17 mouse cellular contexts compared by ENCODE assay signal in the genomic region with DNA sequence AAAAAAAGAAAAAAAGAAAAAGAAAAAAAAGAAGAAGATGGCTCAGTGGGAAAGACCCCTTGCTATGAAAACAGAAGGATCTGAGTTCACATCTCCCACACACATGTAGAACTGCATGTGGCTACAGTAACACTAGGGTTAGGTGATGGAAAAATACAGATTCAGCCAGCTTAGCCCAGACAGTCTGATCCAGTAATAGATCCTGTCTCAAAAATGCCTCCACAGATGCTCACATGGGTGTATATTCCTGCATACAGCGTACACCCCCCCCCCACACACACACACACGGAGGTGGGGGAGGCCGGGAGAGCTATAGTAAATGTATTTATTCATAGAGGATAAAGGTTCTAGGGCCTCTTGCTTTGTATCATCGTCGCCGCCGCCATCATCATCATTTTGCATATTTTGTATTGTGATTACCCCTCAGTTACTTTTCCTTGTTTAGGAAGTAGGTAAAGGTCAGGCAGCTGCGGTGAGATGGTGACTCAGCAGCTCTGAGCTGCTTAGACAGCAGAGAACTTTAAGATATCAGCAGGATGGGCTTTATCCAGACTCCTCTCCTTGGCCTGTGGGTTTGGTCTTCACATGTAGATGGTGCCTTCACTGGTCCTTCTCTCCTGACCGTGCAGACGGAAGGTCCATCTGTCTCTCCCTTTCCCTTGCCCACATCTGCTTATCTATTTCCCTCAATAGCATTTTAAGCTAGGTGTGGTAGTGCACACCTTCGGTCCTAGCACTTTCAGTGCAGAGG. TPM values are rescaled to one million over a fixed set of nuclear protein-coding genes. Genes with fewer than 3 reads are reported as not detected.
DNase-seq lines count a peak whose midpoint lies in the region; ATAC-seq and TF ChIP-seq lines count a peak whose summit lies in the region.
"Had no signal": no experiment of that assay in that cellular context is flagged by ENCODE, and none has a peak within 500 bp of the region (broad histone marks: within the 10 kb centered on the region; RNA-seq: fewer than 3 reads in every experiment).

No protein-coding gene starts in this region.

- H3ac ChIP-seq in myocyte (ENCODE audit: control insufficient read depth, insufficient read length), result no peak overlapping the region

- no peak for TF ChIP-seq POLR2A in myocyte (IDR thresholded peaks at IDR 0.05; ENCODE audit: insufficient read length, low read depth)

- intact Hi-C loops in left cerebral cortex, adult 2 months (cut with DNase I), result loop anchor here (5.0 kb wide), 1 partner anchor 42 kb away; no protein-coding TSS in a partner anchor

- ATAC-seq in cerebellum, adult (ENCODE audit: insufficient number of reproducible peaks, low FRiP score, low TSS enrichment), result no peak
- ATAC-seq: forebrain, embryonic 13.5 days; intestine, embryonic 15.5 days; midbrain, embryonic 13.5 days had no signal

- no peak overlapping the region for H3K4me3 ChIP-seq in left cerebral cortex, adult 2 months
- no peak overlapping the region for H3K4me3 ChIP-seq in myocyte
- H3K4me3 ChIP-seq: forebrain, embryonic 13.5 days; intestine, embryonic 15.5 days; lung, embryonic 15.5 days; midbrain, embryonic 13.5 days; neural tube, embryonic 12.5 days; stomach, embryonic 15.5 days had no signal

- H3K36me3 ChIP-seq in myocyte (ENCODE audit: control insufficient read depth, insufficient read depth), result no peaks in the 10 kb centered on the region
- H3K36me3 ChIP-seq: intestine, embryonic 15.5 days; lung, embryonic 15.5 days had no signal

- H3K79me2 ChIP-seq in myocyte (ENCODE audit: control insufficient read depth, insufficient read depth), result peaks cover 68% of the 10 kb centered on the region

- peak overlapping the region; percentile 46 for H3K4me2 ChIP-seq in myocyte (ENCODE audit: low read depth)
- H3K4me2 ChIP-seq: forebrain, embryonic 13.5 days; intestine, embryonic 15.5 days; lung, embryonic 15.5 days; midbrain, embryonic 13.5 days; neural tube, embryonic 12.5 days; stomach, embryonic 15.5 days had no signal

- no peak for DNase-seq in left cerebral cortex, adult 2 months (ENCODE audit: extremely low spot score in 1 of 2, low spot score in 2 of 2)
- DNase-seq in left cerebral cortex, adult 11 months (ENCODE audit: low spot score), result no peak
- peak; percentile 91 for DNase-seq in MEL-GATA-1-ER (ENCODE audit: extremely low read depth, low read depth)
- peak; percentile 86 for DNase-seq in liver
- DNase-seq in thymus, postnatal 14 days, result no peak
- DNase-seq: cerebellum, adult 11 months; gastrocnemius, postnatal 25 days; heart, postnatal 36 days had no signal

- H3K27me3 ChIP-seq in myocyte (ENCODE audit: control insufficient read depth, insufficient read depth, insufficient read length), result no peaks in the 10 kb centered on the region
- H3K27me3 ChIP-seq: forebrain, embryonic 13.5 days; intestine, embryonic 15.5 days; lung, embryonic 15.5 days; midbrain, embryonic 13.5 days; neural tube, embryonic 12.5 days; stomach, embryonic 15.5 days had no signal

- TF ChIP-seq CTCF in left cerebral cortex, adult 2 months (IDR thresholded peaks at IDR 0.05), result no peak

- peak overlapping the region; percentile 37; the same call in 1 of the 2 replicates for H3K27ac ChIP-seq in left cerebral cortex, adult 2 months
- H3K27ac ChIP-seq: forebrain, embryonic 13.5 days; intestine, embryonic 15.5 days; lung, embryonic 15.5 days; midbrain, embryonic 13.5 days; neural tube, embryonic 12.5 days; stomach, embryonic 15.5 days had no signal

TF ChIP-seq in myocyte, 11 proteins besides CTCF, POLR2A, EP300 and RAD21:
- no peak for TF ChIP-seq SRF (IDR thresholded peaks at IDR 0.05; ENCODE audit: control insufficient read depth, insufficient read length, low read depth)
- no peak for TF ChIP-seq MAX (IDR thresholded peaks at IDR 0.05; ENCODE audit: low read depth)
- TF ChIP-seq TCF3 (IDR thresholded peaks at IDR 0.05; ENCODE audit: insufficient read length, low read depth), result no peak

RNA-seq across cellular contexts. Expression of a gene that starts 29.2 kb away (rescaled TPM):
- not detected for total RNA-seq in left cerebral cortex, adult 2 months (2021)
- polyA plus RNA-seq in myocyte (2012; fragmentation: generic; extraction: Trizol), result 4.4 TPM
- total RNA-seq: gastrocnemius, postnatal 25 days; heart, postnatal 36 days; left cerebral cortex, postnatal 25 days had no signal

RNA-seq across cellular contexts. Expression of a gene that starts 50.3 kb away (rescaled TPM):
- 1 to 10 TPM; 6.5 to 7.2 TPM for total RNA-seq in left cerebral cortex, adult 2 months (2021)
- polyA plus RNA-seq in myocyte (2012; fragmentation: generic; extraction: Trizol), result 82.1 TPM

RNA-seq across cellular contexts. Expression of a gene that starts 57.9 kb away (rescaled TPM):
- 10 to 100 TPM; 85.2 to 87.0 TPM for total RNA-seq in left cerebral cortex, adult 2 months (2021)
- 24.9 TPM for polyA plus RNA-seq in myocyte (2012; fragmentation: generic; extraction: Trizol)

Comparison
In these comparisons a context has a peak if more than half of its experiments do, and no peak if none do; other contexts are left out.
1. DNase-seq: peak in MEL-GATA-1-ER (single experiment) and liver (single experiment); none in left cerebral cortex, adult 2 months (0 of 2), left cerebral cortex, adult 11 months (single experiment) and thymus, postnatal 14 days (single experiment).